Mouse (Mus musculus): ENCODE measurements at regions not wholly inside any gene's neighbourhood (a gene's known extent, or its start where the extent isn't known, plus 50 kb on each side); places are given as distances from the start of the nearest gene placed in this dataset.
A peak's percentile ranks its signal among the peaks of the same experiment; 100 is the strongest.
"Not testable (repeated sequence)": the region's sequence is repeated elsewhere in the genome, so short reads cannot be mapped to it uniquely, and the experiment has no call there.

GRCm38 (mm10) chr1:185915579-185915978 lies 201.5 kb downstream of the Lyplal1 start:
- no peak for DNase-seq (ENCODE audit: extremely low spot score in 1 of 2, low spot score in 1 of 2)

- peak in 1 of 2 experiments; percentile 1 for DNase-seq (ENCODE audit: extremely low spot score in 1 of 2, low spot score in 1 of 2)
These were observed 198.4 kb downstream of the Lyplal1 start for GRCm38 (mm10) chr1:185918663-185919062.

GRCm38 (mm10) chr1:185923723-185924122 lies 193.4 kb downstream of the Lyplal1 start:
- DNase-seq (ENCODE audit: extremely low spot score in 1 of 2, low spot score in 1 of 2): no peak

GRCm38 (mm10) chr1:185929000-185929399 lies 188.1 kb downstream of the Lyplal1 start:
- no peak for DNase-seq (ENCODE audit: extremely low spot score in 1 of 2, low spot score in 1 of 2)

- DNase-seq (ENCODE audit: extremely low spot score in 1 of 2, low spot score in 1 of 2): no peak
These were observed 187.3 kb downstream of the Lyplal1 start for GRCm38 (mm10) chr1:185929761-185930160.

GRCm38 (mm10) chr1:185933623-185934022 lies 183.5 kb downstream of the Lyplal1 start:
- DNase-seq (ENCODE audit: extremely low spot score in 1 of 2, low spot score in 1 of 2): no peak

GRCm38 (mm10) chr1:185937026-185937425 lies 180.1 kb downstream of the Lyplal1 start:
- DNase-seq (ENCODE audit: extremely low spot score in 1 of 2, low spot score in 1 of 2): no peak

GRCm38 (mm10) chr1:185939914-185940313 lies 177.2 kb downstream of the Lyplal1 start:
- no peak for DNase-seq (ENCODE audit: extremely low spot score in 1 of 2, low spot score in 1 of 2)

GRCm38 (mm10) chr1:185940511-185940910 lies 176.6 kb downstream of the Lyplal1 start:
- DNase-seq (ENCODE audit: extremely low spot score in 1 of 2, low spot score in 1 of 2): no peak

- DNase-seq (ENCODE audit: extremely low spot score in 1 of 2, low spot score in 1 of 2): peak in 1 of 2 experiments; percentile 53
These were observed 165.9 kb downstream of the Lyplal1 start for GRCm38 (mm10) chr1:185951163-185951562.

GRCm38 (mm10) chr1:185955821-185956220 lies 161.3 kb downstream of the Lyplal1 start:
- DNase-seq (ENCODE audit: extremely low spot score in 1 of 2, low spot score in 1 of 2): not testable (repeated sequence)

- no peak for DNase-seq (ENCODE audit: extremely low spot score in 1 of 2, low spot score in 1 of 2)
These were observed 159.6 kb downstream of the Lyplal1 start for GRCm38 (mm10) chr1:185957557-185957956.

GRCm38 (mm10) chr1:185958276-185958675 lies 158.8 kb downstream of the Lyplal1 start:
- no peak for DNase-seq (ENCODE audit: extremely low spot score in 1 of 2, low spot score in 1 of 2)

GRCm38 (mm10) chr1:185962606-185963005 lies 154.5 kb downstream of the Lyplal1 start:
- DNase-seq (ENCODE audit: extremely low spot score in 1 of 2, low spot score in 1 of 2): peak in 1 of 2 experiments; percentile 17

GRCm38 (mm10) chr1:185963773-185964172 lies 153.3 kb downstream of the Lyplal1 start:
- no peak for DNase-seq (ENCODE audit: extremely low spot score in 1 of 2, low spot score in 1 of 2)

- DNase-seq (ENCODE audit: extremely low spot score in 1 of 2, low spot score in 1 of 2): no peak
These were observed 152.7 kb downstream of the Lyplal1 start for GRCm38 (mm10) chr1:185964426-185964825.

- DNase-seq (ENCODE audit: extremely low spot score in 1 of 2, low spot score in 1 of 2): no peak
These were observed 149.9 kb downstream of the Lyplal1 start for GRCm38 (mm10) chr1:185967227-185967626.

GRCm38 (mm10) chr1:185967816-185968215 lies 149.3 kb downstream of the Lyplal1 start:
- DNase-seq (ENCODE audit: extremely low spot score in 1 of 2, low spot score in 1 of 2): no peak

GRCm38 (mm10) chr1:185968642-185969041 lies 148.5 kb downstream of the Lyplal1 start:
- no peak for DNase-seq (ENCODE audit: extremely low spot score in 1 of 2, low spot score in 1 of 2)

- DNase-seq (ENCODE audit: extremely low spot score in 1 of 2, low spot score in 1 of 2): no peak
These were observed 147.9 kb downstream of the Lyplal1 start for GRCm38 (mm10) chr1:185969231-185969630.

GRCm38 (mm10) chr1:185977075-185977474 lies 140.0 kb downstream of the Lyplal1 start:
- no peak for DNase-seq (ENCODE audit: extremely low spot score in 1 of 2, low spot score in 1 of 2)

- no peak for DNase-seq (ENCODE audit: extremely low spot score in 1 of 2, low spot score in 1 of 2)
These were observed 127.7 kb downstream of the Lyplal1 start for GRCm38 (mm10) chr1:185989432-185989831.

- DNase-seq (ENCODE audit: extremely low spot score in 1 of 2, low spot score in 1 of 2): not testable (repeated sequence)
These were observed 117.0 kb downstream of the Lyplal1 start for GRCm38 (mm10) chr1:186000066-186000465.
